Mouse (Mus musculus) CD4-positive, CD25-positive, alpha-beta regulatory T cell, adult 2 months (primary cell): ENCODE results near the gene Aspscr1.

ENCODE experiments used
- DNase-seq: peaks from one replicate; pipeline ENCODE4 v3.0.0-alpha.2; 2012; ENCODE audit warnings: low read depth, low spot score

The Aspscr1 gene

GRCm38 (mm10) chr11:120713580-120714518, 41.1 kb downstream of the Aspscr1 start, which contains the start of the genes Cenpx and Lrrc45:
TSS of gene Cenpx (minus strand) at chr11:120713738.
TSS of gene Lrrc45 (plus strand) at chr11:120713925.
- DNase-seq: peak; percentile 98

DNA sequence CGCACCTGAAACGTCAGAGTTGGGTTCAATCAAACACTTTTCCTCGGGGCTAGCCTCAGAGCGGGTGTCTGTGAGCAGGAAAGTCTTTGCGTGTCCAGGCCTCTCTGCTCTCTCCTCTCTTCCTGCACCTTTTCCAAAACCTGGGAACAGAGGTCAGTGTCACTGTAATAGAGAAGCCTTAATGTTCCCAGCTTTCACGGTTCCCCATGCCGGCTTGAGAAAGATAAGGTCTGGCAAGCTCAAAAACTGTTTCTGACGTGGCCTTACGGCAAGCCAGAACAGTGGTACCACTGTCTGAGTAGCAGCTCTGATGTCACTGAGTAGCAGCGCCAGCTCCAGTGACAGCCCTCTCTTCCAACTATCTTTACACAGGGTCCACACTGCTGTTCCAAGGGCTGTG, 41.8 kb downstream of the Aspscr1 start:
- no peak for DNase-seq

DNA sequence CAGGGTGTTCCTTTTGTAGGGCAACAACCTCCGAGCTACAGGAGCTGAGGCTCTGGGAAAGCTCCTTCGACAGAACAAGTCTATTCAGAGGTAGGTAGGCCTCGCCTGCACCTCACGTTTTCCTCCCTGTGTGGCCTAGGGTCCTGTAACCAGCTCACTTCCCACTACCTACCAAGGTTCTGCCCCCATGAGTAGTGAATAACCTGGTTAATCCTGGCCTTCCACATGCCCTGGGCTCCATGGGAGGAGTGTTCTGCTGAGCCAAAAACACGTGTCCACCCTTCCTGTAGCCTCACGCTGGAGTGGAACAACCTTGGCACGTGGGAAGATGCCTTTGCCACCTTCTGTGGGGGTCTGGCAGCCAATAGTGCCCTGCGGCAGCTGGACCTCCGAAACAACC, 42.4 kb downstream of the Aspscr1 start:
- no peak for DNase-seq

DNA sequence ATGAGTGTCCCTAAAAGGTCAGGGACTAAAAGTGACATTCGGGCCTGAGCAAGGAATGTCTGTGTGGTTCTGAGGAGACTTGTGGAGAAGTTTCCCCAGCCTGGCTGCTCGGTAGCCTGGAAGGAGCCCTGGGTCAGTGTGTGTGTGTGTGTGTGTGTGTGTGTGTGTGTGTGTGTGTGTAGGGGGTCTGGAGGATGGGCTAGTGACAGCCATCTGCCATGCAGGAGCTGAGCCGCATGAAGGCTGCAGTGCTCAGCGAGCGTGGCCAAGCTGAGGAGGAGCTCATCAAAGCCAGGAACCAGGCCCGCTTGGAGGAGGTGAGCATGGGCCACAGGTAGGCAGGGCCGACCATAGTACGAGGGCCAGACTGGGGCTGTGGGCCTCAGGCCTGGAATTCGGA, 46.5 kb downstream of the Aspscr1 start:
- DNase-seq: no peak

- no peak for DNase-seq
Observed at GRCm38 (mm10) chr11:120719841-120720376, 47.1 kb downstream of the Aspscr1 start.

DNA sequence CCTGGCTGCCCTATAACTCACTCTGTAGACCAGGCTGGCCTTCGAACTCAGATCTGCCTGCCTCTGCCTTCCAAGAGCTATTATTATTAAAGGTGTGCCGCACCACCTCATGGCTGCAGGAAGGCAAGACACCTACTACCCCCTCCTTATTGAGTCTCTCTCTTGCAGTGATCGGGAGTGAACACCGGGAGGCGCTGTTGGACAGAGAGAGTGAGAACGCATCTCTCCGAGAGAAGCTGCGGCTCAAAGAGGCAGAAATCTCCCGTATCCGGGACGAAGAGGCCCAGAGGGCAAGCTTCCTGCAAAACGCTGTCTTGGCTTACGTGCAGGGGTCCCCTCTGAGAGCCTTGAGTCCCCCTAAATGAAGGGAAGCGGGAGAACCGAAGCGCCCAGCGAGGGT, 47.7 kb downstream of the Aspscr1 start:
- DNase-seq: peak; percentile 94

DNA sequence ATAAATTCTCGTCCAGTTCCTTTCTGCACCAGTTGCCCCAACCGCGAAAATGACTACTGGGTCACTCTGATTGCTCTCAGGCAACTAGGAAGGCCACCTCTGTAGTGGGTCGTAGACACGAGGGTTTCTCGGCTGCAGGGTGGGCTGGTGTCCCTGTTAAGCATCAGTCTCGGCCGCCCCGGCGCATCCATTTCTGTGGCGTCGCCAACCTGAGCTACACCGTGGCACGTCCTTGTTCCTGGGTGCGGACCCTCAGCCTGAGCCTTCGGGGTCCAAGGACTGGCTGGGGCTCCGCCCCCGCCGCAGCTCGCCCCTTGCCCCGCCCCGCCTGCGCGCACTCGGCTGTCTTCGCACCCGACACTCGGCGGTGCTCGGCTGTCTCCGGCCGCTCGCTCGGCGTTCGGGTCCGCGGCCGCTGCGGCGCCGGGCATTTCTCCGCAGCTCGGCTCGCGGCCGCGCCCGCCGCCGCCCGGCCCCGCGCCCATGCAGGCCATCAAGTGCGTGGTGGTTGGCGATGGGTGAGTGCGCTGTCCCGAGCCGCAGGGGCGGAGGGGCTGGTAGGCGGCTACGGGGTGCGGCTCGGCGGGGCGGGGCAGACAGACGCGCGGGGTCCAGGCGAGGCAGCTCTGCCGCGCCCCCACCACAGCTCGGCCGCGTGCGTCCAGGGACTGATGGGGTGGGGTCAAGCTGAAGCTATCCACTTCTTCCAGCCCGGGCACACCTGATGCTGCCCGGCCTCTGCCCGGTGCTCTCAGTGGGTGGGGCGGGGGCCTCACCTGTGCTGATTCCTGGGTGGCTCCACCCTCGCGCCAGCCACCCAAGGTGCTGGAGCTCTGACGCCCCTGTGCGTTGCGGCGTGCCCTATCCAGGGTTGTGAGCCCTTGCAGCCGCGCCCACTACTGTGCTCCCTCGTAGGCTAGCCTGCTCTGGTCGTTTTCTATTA, 48.6 kb downstream of the Aspscr1 start, which contains the start of gene Rac3:
Rac3 (plus strand) TSS at position 347 of the 943 bp plus-strand sequence.
- peak; percentile 65 for DNase-seq

DNA sequence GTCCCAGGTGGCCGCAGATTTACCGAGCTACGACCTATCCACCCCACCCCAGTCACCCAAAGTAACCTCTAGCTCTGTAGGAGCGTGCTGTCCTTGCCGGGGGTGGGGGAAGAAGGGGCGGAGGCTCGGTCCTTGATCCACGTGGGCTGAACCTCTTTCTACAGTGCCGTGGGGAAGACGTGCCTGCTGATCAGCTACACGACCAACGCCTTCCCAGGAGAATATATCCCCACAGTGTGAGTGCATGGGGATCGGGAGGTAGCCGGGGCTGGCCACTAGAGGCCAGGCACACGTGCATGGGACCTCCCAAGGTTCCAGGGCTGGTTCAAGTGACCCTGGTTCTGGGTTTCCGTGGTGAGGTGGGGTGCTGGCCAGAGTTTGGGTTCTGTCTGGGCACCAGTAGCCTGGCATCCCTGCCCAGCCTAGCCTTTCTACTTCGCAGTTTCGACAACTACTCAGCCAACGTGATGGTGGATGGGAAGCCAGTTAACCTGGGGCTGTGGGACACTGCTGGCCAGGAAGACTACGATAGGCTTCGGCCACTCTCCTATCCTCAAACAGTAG, 49.4 kb downstream of the Aspscr1 start:
- no peak for DNase-seq

DNA sequence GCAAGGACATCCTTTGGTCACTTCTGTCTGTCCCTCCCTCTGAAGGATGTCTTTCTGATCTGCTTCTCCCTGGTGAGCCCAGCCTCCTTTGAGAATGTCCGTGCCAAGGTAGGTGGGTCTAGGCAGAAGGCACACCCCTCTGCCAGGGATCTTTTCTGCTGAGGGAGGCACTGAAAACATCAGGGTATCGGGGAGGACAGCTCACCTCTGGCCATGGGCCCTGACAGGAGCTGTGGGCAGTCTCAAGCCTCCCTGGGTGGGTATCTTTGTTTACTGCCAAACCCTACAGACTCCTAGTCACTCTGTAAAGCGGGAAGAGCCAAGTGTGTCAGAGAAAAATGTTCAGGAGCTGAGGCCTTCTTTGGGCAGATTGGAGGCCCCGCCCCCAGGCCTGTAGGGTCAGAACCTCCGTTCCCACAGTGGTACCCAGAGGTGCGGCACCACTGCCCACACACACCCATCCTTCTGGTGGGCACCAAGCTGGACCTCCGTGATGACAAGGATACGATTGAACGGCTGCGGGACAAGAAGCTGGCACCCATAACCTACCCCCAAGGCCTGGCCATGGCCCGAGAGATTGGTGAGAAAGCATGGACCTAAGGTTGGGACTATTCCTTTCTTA, 50.1 kb downstream of the Aspscr1 start:
- no peak for DNase-seq

DNA sequence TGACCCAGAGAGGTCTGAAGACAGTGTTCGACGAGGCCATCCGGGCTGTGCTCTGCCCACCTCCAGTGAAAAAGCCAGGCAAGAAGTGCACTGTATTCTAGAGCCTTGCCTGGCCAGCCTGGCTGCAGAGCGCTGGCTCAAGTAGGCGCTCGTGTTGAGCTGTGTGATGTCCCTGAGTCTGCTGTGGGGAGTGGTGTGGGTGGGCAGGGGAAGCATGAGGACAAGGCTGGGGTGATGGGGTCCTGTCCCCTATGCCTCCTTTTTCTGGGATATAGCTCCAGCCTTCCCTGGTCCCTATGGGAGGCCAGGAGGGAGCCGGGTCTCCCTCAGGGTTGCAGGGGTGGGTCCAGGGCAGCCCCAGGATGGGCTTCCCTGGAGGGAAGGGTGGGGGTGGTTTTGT, 50.7 kb downstream of the Aspscr1 start:
- DNase-seq: no peak

DNA sequence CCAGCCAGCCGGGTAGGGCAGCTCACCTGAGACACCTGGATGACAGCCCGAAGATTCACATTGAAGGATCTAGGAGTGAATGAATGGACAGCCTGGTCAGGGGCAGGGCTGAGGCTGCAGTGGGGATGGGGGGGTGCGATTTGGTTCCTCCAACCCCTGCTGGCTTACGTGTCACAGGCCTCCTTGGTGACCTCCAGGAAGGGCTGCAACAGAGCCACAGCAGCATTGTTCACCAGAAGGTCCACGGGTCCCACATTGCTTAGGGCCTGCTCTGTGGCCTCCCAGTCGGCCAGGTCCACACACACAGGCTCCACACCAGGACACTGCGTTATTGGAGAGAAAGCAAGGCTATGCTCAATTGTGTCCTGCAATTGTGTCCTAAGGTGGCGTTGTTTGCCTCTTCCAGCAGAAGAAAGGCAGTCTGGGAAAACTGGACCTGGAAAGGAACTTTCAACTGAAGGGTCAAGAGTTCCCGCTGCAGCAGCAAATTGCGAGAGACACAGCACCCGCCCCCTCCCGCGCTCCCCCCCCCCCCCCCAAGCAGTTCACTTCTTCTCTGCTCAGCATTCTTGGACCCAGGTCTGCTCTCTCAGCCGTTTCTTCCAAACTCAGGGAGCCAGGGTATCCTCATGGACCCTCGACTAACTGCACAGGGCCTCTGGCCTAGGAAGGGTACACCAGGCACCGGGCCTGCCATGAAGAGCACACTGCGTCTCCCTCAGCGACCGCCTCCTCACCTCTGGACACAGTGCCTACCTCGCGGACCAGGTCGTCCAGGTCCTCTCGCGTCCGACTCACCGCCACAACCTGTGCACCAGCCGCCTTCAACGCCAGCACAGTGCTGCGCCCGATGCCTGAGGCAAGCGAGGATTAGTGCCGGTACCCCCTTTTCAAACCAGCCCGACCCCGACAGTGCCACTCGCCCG, 53.7 kb downstream of the Aspscr1 start:
- no peak for DNase-seq

- peak; percentile 75 for DNase-seq
Observed at GRCm38 (mm10) chr11:120727169-120727527, 54.4 kb downstream of the Aspscr1 start, which contains the start of gene Dcxr. TSS of gene Dcxr (minus strand) at chr11:120727281.

- no peak for DNase-seq
Observed at GRCm38 (mm10) chr11:120727564-120727963, 54.8 kb downstream of the Aspscr1 start.

DNA sequence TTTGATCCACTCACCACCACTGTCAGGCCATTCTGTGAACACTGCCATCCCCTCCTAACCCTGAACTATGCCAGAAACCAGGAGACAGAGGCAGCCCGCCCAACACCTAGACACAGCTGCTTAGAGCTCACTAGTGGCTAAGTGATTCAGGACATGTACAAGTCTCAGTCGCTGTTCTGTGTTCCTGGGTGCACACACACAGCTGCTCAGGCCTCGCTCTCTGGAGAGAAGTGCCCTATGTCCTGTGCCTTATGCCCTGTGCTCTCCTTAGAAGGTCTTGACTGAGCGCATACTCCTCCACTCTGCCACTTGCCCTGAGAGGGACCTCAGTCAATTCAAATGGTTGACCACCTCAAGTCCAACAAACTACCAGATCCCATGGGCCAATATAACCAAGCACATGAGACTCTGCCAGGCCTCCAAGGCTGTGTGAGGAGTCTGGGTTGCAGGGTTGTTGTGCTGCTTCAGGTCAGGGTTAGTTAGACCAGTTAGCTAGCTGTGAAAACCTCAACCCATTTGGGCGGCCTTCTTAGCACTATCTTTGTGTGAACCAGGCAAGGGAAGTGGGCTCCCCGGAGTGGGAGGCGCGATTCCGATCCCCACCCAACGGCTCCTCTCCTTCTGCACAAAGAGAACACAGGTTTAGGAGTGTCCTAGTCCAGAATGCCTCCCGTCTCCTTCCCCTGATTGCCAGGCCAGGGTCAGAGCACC, 55.9 kb downstream of the Aspscr1 start:
- DNase-seq: no peak

DNA sequence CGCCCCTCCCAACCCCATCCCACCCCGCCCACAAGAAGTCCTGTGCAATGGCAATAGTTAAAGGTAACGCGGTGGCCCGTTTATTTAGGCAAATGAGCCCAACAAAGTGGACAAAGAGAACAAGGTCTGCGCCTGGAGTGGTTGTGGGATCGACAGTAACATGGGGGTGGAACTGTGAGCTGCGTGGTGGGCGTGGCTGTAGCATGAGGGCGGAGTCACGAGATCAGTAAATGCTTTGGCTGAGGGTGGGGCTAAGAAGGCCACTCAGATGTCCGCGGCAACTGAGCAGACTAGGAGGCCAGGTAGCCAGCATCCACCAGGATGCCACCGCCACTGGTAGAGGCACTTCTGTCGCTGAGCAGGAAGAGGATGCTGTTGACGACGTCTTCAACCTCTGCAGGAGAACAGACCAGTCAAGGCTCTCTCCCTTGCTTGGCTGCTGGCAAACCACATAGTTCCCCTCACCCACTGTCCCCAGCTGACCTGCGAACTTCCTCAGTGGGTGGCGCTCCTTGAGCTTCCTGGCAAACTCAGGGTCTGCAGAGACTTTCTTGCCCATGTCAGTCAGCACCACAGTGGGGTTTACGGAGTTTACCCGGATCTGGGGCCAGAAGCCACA, 56.8 kb downstream of the Aspscr1 start:
- peak; percentile 62 for DNase-seq

GRCm38 (mm10) chr11:120730331-120730870, 57.6 kb downstream of the Aspscr1 start:
- no peak for DNase-seq

DNA sequence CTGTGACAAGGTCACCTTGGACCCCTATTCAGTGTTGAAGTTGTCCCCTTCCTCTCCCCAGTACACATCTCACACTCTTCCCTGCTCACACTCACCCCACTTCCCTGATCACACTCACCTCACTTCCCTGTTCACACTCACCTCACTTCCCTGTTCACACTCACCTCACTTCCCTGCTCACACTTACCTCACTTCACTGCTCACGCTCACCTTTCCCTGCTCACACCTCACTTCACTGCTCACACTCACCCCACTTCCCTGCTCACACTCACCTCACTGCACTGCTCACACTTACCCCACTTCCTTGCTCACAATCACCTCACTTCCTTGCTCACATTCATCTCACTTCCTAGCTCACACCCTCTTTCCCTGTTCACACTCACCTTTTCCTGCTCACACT, 58.6 kb downstream of the Aspscr1 start:
- no peak for DNase-seq

GRCm38 (mm10) chr11:120731858-120732680, 59.3 kb downstream of the Aspscr1 start, which contains the start of gene Cbr2:
TSS of gene Cbr2 (minus strand) at chr11:120732114.
- no peak for DNase-seq
